Mouse (Mus musculus) brown adipose tissue, adult 24 weeks (tissue): ENCODE measurements around the gene Syt9. TPM values are rescaled to one million over a fixed set of nuclear protein-coding genes. Genes with fewer than 3 reads are reported as not detected.

ENCODE experiments used
- H3K27ac ChIP-seq: fragments of 200-500 bp; replicated peaks from 2 replicates; pipeline ENCODE4 v1.5.1; 2012; ENCODE audit warnings: low read depth, mild to moderate bottlenecking, low read length
- H3K4me1 ChIP-seq: fragments of 200-500 bp; 2 replicates; pipeline ENCODE4 v1.6.1; 2012; ENCODE audit warnings: low read length, mixed read lengths; ENCODE audit not compliant: control insufficient read depth, insufficient read depth, insufficient read length
- H3K4me3 ChIP-seq: fragments of 200-500 bp; 2 replicates; pipeline ENCODE4 v1.5.1; 2012; ENCODE audit warnings: low read depth, mild to moderate bottlenecking, low read length, moderate library complexity; ENCODE audit not compliant: insufficient read depth
- polyA plus RNA-seq: library from polyadenylated mRNA; stranded (reverse); fragments of >200 nt; gene quantifications from 2 replicates; pipeline ENCODE4 v1.2.4, GENCODE M21; 2012; ENCODE audit not compliant: missing spikeins, insufficient read depth, insufficient read length

The Syt9 gene
- not detected in 2 replicates for polyA plus RNA-seq

DNA sequence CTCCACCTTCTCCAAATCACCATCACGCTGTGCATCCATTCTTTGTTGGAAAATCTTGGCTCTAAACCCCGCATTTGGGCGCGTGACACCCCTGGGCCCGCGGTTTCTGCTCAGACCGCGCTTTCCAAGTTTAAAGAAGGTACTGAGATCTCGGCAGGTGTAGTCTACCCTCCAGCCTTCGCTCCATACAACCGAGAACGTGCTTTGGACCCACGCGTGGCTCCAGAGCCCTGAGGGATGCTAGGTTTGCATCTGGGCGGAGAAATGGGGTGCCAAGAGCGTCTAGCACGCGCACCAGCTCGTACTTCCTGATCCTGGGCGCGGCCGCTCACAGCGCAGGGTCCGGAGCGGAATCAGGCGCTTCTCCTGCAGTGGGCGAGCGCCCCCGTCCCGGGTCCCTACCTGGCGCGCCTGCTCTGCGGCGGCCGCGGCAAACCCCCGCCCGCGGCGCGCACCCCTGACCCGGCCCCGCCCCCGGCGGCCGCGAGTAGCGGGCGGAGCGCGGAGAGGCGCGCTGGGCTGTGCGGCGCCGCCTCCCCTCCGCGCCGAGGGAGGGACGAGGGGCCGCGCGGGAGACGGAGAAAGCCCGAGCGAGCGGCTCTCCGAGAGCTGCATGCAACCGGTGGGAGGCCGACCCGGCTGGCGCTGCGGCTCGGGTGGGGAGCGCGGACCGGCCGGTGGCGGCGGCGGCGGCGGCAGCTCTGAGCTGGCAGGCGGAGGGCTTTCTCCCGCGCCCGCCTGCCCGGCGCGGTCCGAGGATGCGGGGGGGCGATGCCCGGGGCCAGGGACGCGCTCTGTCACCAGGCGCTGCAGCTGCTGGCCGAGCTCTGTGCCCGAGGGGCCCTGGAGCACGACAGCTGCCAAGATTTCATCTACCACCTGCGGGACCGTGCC, at the start of gene Syt9:
Gene Syt9, plus strand, starts transcription at position 497 of the 894 bp plus-strand sequence.
- Histone ChIP-seq H3K4me1 (no peaks in the 10 kb centered on the region; the same call in 1 of the 2 replicates), H3K27ac (no peak within 1 kb of the TSS), H3K4me3 (peak within 1 kb of the TSS; percentile 50)

GRCm38 (mm10) chr7:107339013-107339412, 31.5 kb upstream of the Syt9 start:
- no peak overlapping the region for H3K27ac ChIP-seq
- no peak overlapping the region for H3K4me3 ChIP-seq
- no peaks in the 10 kb centered on the region for H3K4me1 ChIP-seq

DNA sequence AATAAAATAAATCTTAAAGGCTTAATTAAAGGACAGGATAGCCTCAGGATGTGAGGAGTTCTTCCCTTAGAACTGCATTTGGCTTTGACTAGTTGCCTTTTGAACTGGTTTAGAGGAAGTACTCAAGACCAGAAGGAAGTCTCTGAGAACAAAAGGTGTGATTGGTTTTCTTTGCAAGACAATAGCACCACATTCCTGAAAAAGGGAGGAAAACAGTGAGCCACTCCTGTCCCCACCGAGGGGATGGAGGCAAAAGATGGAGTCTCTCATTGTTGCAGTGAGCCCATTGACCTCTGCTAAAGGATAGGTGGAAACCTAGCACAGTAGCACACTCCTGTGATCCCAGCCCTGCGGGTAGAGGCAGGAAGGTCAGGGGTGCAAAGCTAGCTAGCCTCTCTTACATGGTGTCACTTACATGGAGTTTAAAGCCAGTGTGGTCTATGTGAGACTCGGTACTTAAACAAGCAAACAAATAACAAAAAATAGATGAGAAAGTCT, 30.9 kb upstream of the Syt9 start:
- Histone ChIP-seq H3K27ac (no peak overlapping the region), H3K4me1 (no peaks in the 10 kb centered on the region), H3K4me3 (no peak overlapping the region)

DNA sequence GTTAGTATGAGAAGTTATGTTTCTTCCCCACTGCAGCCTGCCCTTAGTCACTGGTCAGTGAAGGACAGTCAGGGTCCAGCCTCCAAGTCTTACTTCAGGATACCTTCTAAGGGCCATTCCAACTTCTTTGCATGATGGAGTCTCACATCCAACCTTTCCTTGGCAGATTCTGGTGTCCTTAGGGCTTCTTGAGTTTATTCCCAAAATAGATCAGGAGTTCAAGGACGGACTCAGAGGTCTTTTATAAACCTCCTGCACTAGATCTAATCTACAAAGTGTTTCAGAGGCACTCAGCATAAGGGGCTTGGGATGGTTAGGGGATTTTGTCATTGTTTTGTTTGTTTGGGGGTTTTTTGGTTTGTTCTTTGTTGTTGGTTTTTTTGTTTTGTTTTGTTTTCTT, 30.3 kb upstream of the Syt9 start:
- Histone ChIP-seq H3K4me3 (no peak overlapping the region), H3K4me1 (no peaks in the 10 kb centered on the region), H3K27ac (no peak overlapping the region)

DNA sequence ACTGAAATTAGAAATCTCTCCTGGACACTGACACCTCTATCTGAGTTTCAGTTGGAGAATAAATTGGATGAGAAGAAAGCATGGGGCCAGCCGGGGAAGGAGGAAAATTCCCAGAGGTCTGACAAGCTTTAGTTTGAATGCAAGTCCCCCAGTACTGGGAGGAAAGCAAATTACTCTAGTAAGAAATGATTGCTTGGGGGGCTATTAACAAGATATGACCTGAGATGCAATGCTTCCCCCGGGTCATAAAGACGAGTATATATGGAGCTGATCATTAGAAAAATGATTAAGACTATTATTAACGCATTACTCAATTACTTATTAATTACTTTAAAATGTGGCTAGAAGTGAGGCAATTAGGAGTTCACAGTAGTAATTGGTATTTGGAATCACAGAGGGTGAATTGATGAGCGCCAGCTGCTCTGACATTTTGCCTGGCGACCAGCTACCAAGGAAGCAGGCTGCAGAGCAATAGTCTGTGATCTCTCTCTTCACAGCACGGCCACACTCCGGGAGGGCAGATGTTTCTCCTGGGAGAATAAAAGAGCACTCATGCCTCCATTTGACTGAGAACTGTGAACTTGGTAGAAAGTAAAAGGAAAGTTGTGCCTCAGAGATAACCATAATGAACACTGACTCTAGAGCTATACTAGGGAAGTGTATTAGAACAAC, 28.9 kb upstream of the Syt9 start:
- Histone ChIP-seq H3K4me1 (no peaks in the 10 kb centered on the region), H3K27ac (no peak overlapping the region), H3K4me3 (no peak overlapping the region)

DNA sequence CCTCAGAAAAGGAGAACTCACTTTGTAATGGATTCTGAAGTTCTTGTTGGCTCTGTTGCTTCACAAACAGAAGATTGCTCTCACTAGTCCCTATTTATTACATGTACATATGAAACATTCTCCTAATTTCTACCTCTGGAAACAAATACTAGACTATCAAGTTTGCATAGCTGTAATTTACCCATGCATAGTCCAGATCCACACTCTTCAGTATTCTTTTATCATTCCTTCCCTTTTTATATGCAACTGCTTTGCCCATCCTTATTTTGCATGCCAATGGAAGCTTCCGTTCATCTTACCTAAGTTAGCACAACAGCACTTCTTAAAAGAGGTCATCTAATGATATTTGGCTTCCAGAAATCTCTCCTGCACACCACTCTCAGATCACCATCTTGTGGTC, 21.3 kb upstream of the Syt9 start:
- no peak overlapping the region for H3K27ac ChIP-seq
- no peak overlapping the region for H3K4me3 ChIP-seq
- no peaks in the 10 kb centered on the region for H3K4me1 ChIP-seq

DNA sequence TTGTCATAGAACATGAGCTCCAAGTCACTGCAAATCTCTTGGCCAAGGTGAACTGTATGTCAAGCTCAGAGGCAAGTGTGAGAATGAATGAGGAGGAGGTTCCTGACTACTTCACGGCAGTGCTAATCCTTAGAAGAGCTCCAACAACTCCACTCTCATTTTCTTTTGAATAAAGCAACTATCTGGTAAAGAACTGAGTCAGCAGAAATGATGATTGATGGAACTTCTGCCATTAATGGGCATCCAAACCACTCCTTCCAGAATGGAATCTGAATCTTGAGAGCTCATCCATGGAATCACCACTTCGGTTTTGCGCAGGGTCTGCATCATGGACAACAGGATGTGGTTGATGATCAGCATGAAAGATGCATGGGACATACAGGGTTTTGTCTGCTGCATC, 8.4 kb upstream of the Syt9 start:
- Histone ChIP-seq H3K27ac (no peak overlapping the region), H3K4me3 (no peak overlapping the region), H3K4me1 (no peaks in the 10 kb centered on the region)

- H3K27ac ChIP-seq: no peak overlapping the region
- H3K4me3 ChIP-seq: no peak overlapping the region
- H3K4me1 ChIP-seq: no peaks in the 10 kb centered on the region
These were observed 7.9 kb upstream of the Syt9 start for GRCm38 (mm10) chr7:107362634-107363033.

DNA sequence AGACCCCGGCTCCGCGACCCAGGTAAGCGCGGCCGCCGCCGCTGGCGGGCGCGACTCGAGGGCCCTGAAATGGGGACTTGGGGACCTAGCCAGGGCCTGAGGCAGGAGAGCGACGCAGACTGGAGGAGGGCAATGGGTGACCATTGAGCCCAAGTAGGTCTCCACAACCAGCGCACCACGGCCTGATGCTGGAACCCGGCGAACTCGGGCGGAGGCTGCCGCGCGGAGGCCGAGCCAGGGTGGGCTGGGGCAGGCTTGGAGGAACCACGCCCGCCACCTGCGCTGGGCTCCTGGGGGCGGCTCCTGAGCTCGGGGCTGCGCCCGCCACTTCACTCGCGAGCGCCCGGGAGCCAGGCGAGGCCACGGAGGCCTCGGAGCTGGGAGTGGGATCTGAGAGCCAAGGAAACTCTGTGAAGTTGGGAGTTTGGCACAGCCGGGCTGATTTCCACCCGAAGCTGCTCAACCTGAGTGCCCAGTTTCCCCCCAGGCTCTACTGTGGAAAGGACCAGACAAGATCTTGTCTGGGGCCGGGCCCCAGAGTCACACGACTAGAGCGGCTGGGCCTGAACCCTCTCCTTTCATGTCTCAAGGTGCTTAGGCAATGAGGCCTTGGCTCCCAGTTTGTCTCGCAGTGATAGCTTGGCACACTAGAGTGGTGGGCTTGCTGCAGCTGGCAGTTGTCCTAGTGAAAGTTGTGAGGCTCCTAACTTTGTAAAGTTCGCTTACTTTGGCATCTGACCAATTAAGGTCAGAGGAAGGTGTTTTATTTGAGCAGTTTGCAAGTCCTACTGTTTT, 795 bp downstream of the Syt9 start:
- H3K4me1 ChIP-seq: no peaks in the 10 kb centered on the region; the same call in 1 of the 2 replicates
- no peak overlapping the region for H3K27ac ChIP-seq
- peak overlapping the region; percentile 50 for H3K4me3 ChIP-seq

- Histone ChIP-seq H3K4me3 (no peak overlapping the region), H3K4me1 (no peaks in the 10 kb centered on the region), H3K27ac (no peak overlapping the region)
These were observed 10.0 kb downstream of the Syt9 start for GRCm38 (mm10) chr7:107380562-107380961.

GRCm38 (mm10) chr7:107389604-107390003, 19.1 kb downstream of the Syt9 start:
- H3K27ac ChIP-seq: no peak overlapping the region
- no peaks in the 10 kb centered on the region for H3K4me1 ChIP-seq
- no peak overlapping the region for H3K4me3 ChIP-seq

DNA sequence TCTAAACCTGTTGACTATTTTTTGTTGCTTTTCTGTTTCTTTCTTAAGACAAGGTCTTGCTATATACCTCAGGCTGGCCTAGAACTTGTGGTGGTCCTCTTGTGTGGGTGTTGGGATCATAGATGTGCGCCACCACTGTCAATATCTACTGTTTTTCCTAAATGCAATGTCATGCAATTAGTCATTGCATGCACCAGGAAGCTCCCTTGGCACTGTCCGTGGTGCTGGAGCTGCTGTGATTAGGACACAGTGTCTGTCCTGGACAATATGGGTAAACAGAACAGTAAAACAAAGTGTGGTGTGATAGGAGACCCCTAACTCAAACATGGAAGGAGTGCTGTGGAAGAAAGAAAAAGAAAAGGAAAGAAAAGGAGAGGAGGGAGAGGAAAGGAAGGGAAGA, 22.2 kb downstream of the Syt9 start:
- Histone ChIP-seq H3K4me3 (no peak overlapping the region), H3K4me1 (no peaks in the 10 kb centered on the region), H3K27ac (no peak overlapping the region)

- H3K4me3 ChIP-seq: no peak overlapping the region
- no peak overlapping the region for H3K27ac ChIP-seq
- H3K4me1 ChIP-seq: no peaks in the 10 kb centered on the region
These were observed 29.7 kb downstream of the Syt9 start for GRCm38 (mm10) chr7:107400061-107400799.

DNA sequence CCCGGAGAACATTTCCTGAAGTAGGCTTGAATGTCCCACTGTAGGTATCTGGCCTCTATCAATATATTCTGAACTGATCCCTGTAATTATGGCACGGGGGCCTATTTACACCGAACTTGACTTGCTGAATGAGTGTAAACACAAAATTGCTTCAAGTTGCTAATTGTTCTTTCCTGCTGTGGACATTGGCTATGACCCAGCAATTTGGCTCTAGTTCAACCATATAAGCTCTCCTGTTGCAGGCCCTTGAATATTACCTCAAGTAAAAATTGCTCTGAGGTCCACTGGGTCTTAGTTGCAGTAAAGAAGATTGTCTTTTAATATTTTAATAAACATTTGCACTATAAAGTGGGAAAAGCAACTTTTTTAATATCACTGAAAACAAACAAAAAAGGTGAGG, 32.7 kb downstream of the Syt9 start:
- H3K4me1 ChIP-seq: no peaks in the 10 kb centered on the region
- H3K4me3 ChIP-seq: no peak overlapping the region

More for the DNA sequence above, 32.7 kb downstream of the Syt9 start:
- no peak overlapping the region for H3K27ac ChIP-seq
